Mouse (Mus musculus): ENCODE results near the gene Hnrnph1.

Hnrnph1 gene

GRCm38 (mm10) chr11:50373086-50373485, 3.7 kb upstream of the Hnrnph1 start:
- in situ Hi-C loops (cut with MboI), result no loop called here

GRCm38 (mm10) chr11:50373621-50374020, 3.2 kb upstream of the Hnrnph1 start:
- in situ Hi-C loops (cut with MboI), result no loop called here

- in situ Hi-C loops (cut with MboI), result no loop called here
These were observed 2.3 kb upstream of the Hnrnph1 start for GRCm38 (mm10) chr11:50374286-50375015.

GRCm38 (mm10) chr11:50375421-50375820, 1.4 kb upstream of the Hnrnph1 start:
- in situ Hi-C loops (cut with MboI), result no loop called here

GRCm38 (mm10) chr11:50376156-50376790, 517 bp upstream of the Hnrnph1 start:
- in situ Hi-C loops (cut with MboI), result no loop called here

GRCm38 (mm10) chr11:50377892-50378684, 1.3 kb downstream of the Hnrnph1 start:
- in situ Hi-C loops (cut with MboI), result no loop called here

GRCm38 (mm10) chr11:50379023-50379752, 2.4 kb downstream of the Hnrnph1 start:
- in situ Hi-C loops (cut with MboI), result no loop called here

GRCm38 (mm10) chr11:50381311-50381710, 4.5 kb downstream of the Hnrnph1 start:
- in situ Hi-C loops (cut with MboI), result no loop called here

GRCm38 (mm10) chr11:50387167-50387679, 10.4 kb downstream of the Hnrnph1 start:
- in situ Hi-C loops (cut with MboI), result no loop called here

- in situ Hi-C loops (cut with MboI), result no loop called here
These were observed 10.9 kb downstream of the Hnrnph1 start for GRCm38 (mm10) chr11:50387697-50388096.

GRCm38 (mm10) chr11:50388217-50388929, 11.6 kb downstream of the Hnrnph1 start:
- in situ Hi-C loops (cut with MboI), result no loop called here

- in situ Hi-C loops (cut with MboI), result no loop called here
These were observed 12.2 kb downstream of the Hnrnph1 start for GRCm38 (mm10) chr11:50389011-50389410.

- in situ Hi-C loops (cut with MboI), result no loop called here
These were observed 12.8 kb downstream of the Hnrnph1 start for GRCm38 (mm10) chr11:50389616-50390015.

- in situ Hi-C loops (cut with MboI), result no loop called here
These were observed 14.6 kb downstream of the Hnrnph1 start for GRCm38 (mm10) chr11:50391272-50391960.

- in situ Hi-C loops (cut with MboI), result no loop called here
These were observed 16.5 kb downstream of the Hnrnph1 start for GRCm38 (mm10) chr11:50393306-50393705.

- in situ Hi-C loops (cut with MboI), result no loop called here
These were observed 17.9 kb downstream of the Hnrnph1 start for GRCm38 (mm10) chr11:50394731-50395130.

- in situ Hi-C loops (cut with MboI), result no loop called here
These were observed 20.0 kb downstream of the Hnrnph1 start for GRCm38 (mm10) chr11:50396766-50397307.

- in situ Hi-C loops (cut with MboI), result no loop called here
These were observed 20.5 kb downstream of the Hnrnph1 start for GRCm38 (mm10) chr11:50397316-50397715.

GRCm38 (mm10) chr11:50398803-50399202, 22.0 kb downstream of the Hnrnph1 start:
- in situ Hi-C loops (cut with MboI), result no loop called here

- in situ Hi-C loops (cut with MboI), result no loop called here
These were observed 25.7 kb downstream of the Hnrnph1 start for GRCm38 (mm10) chr11:50402481-50402880.
